ENCODE assay signal across 15 mouse cellular contexts in genomic region chr19:10720524-10720923, GRCm38 (mm10). TPM values are rescaled to one million over a fixed set of nuclear protein-coding genes. Genes with fewer than 3 reads are reported as not detected.
DNase-seq lines count a peak whose midpoint lies in the region; ATAC-seq lines count a peak whose summit lies in the region.
"Had no signal": no experiment of that assay in that cellular context is flagged by ENCODE, and none has a peak within 500 bp of the region (broad histone marks: within the 10 kb centered on the region; RNA-seq: fewer than 3 reads in every experiment).

No protein-coding gene starts in this region.

- H3K9me3 ChIP-seq in forebrain, embryonic 12.5 days: no peaks in the 10 kb centered on the region
- H3K9me3 ChIP-seq in forebrain, embryonic 11.5 days (ENCODE audit: control insufficient read depth, low read length): no peaks in the 10 kb centered on the region
- no peaks in the 10 kb centered on the region for H3K9me3 ChIP-seq in midbrain, embryonic 10.5 days (replicated peaks)
- H3K9me3 ChIP-seq in midbrain, embryonic 11.5 days (ENCODE audit: control insufficient read depth, low read length): no peaks in the 10 kb centered on the region
- no peaks in the 10 kb centered on the region for H3K9me3 ChIP-seq in hindbrain, embryonic 13.5 days
- no peaks in the 10 kb centered on the region for H3K9me3 ChIP-seq in midbrain, embryonic 16.5 days (replicated peaks; ENCODE audit: control insufficient read depth, low read length, poor library complexity, severe bottlenecking)
- H3K9me3 ChIP-seq: lung, embryonic 15.5 days had no signal

- no peak overlapping the region for H3K9ac ChIP-seq in forebrain, embryonic 12.5 days
- H3K9ac ChIP-seq in forebrain, embryonic 11.5 days (ENCODE audit: low read length): no peak overlapping the region
- H3K9ac ChIP-seq in midbrain, embryonic 11.5 days (ENCODE audit: low read length): no peak overlapping the region
- H3K9ac ChIP-seq in hindbrain, embryonic 13.5 days: no peak overlapping the region
- no peak overlapping the region for H3K9ac ChIP-seq in midbrain, embryonic 16.5 days (ENCODE audit: low read depth, low read length)
- H3K9ac ChIP-seq: lung, embryonic 15.5 days had no signal

- no peak overlapping the region for H3K4me3 ChIP-seq in forebrain, embryonic 12.5 days (replicated peaks)
- H3K4me3 ChIP-seq in forebrain, embryonic 11.5 days (ENCODE audit: low read depth, low read length): no peak overlapping the region
- no peak overlapping the region for H3K4me3 ChIP-seq in midbrain, embryonic 10.5 days
- no peak overlapping the region for H3K4me3 ChIP-seq in midbrain, embryonic 11.5 days (ENCODE audit: low read depth, low read length)
- no peak overlapping the region for H3K4me3 ChIP-seq in hindbrain, embryonic 13.5 days
- H3K4me3 ChIP-seq in midbrain, embryonic 16.5 days (ENCODE audit: low read depth, low read length): no peak overlapping the region
- H3K4me3 ChIP-seq: lung, embryonic 15.5 days had no signal

- H3K4me1 ChIP-seq in forebrain, embryonic 12.5 days: peaks cover 29% of the 10 kb centered on the region
- peaks cover 18% of the 10 kb centered on the region for H3K4me1 ChIP-seq in forebrain, embryonic 11.5 days (replicated peaks; ENCODE audit: control insufficient read depth, insufficient read depth, low read length)
- H3K4me1 ChIP-seq in midbrain, embryonic 10.5 days: peaks cover 34% of the 10 kb centered on the region
- H3K4me1 ChIP-seq in midbrain, embryonic 11.5 days (ENCODE audit: control insufficient read depth, insufficient read depth, low read length): peaks cover 9% of the 10 kb centered on the region
- peaks cover 41% of the 10 kb centered on the region for H3K4me1 ChIP-seq in hindbrain, embryonic 13.5 days (replicated peaks)
- peaks cover 23% of the 10 kb centered on the region for H3K4me1 ChIP-seq in midbrain, embryonic 16.5 days (ENCODE audit: control insufficient read depth, insufficient read depth, low read length)

- WGBS in forebrain, embryonic 12.5 days: 35% methylated on average over 3 of the region's 3 CpGs
- 32% methylated on average over 3 of the region's 3 CpGs for WGBS in forebrain, embryonic 11.5 days
- WGBS in midbrain, embryonic 10.5 days: 38% methylated on average over 3 of the region's 3 CpGs
- WGBS in midbrain, embryonic 11.5 days: 26% methylated on average over 3 of the region's 3 CpGs
- WGBS in hindbrain, embryonic 13.5 days: 32% methylated on average over 3 of the region's 3 CpGs
- WGBS in midbrain, embryonic 16.5 days: 20% methylated on average over 3 of the region's 3 CpGs

- H3K27me3 ChIP-seq in forebrain, embryonic 12.5 days: no peaks in the 10 kb centered on the region
- H3K27me3 ChIP-seq in forebrain, embryonic 11.5 days (ENCODE audit: control insufficient read depth, insufficient read depth, low read length): no peaks in the 10 kb centered on the region
- no peaks in the 10 kb centered on the region for H3K27me3 ChIP-seq in midbrain, embryonic 10.5 days (ENCODE audit: low read depth, poor library complexity, severe bottlenecking)
- no peaks in the 10 kb centered on the region for H3K27me3 ChIP-seq in midbrain, embryonic 11.5 days (ENCODE audit: control insufficient read depth, insufficient read depth, low read length)
- H3K27me3 ChIP-seq in hindbrain, embryonic 13.5 days: no peaks in the 10 kb centered on the region
- H3K27me3 ChIP-seq in midbrain, embryonic 16.5 days (ENCODE audit: control insufficient read depth, insufficient read depth, low read depth, low read length): no peaks in the 10 kb centered on the region
- H3K27me3 ChIP-seq: lung, embryonic 15.5 days had no signal

- no peaks in the 10 kb centered on the region for H3K36me3 ChIP-seq in forebrain, embryonic 12.5 days (replicated peaks)
- no peaks in the 10 kb centered on the region for H3K36me3 ChIP-seq in forebrain, embryonic 11.5 days (ENCODE audit: control insufficient read depth, insufficient read depth, low read length)
- no peaks in the 10 kb centered on the region for H3K36me3 ChIP-seq in midbrain, embryonic 10.5 days
- H3K36me3 ChIP-seq in midbrain, embryonic 11.5 days (ENCODE audit: control insufficient read depth, insufficient read depth, low read length): no peaks in the 10 kb centered on the region
- no peaks in the 10 kb centered on the region for H3K36me3 ChIP-seq in hindbrain, embryonic 13.5 days
- no peaks in the 10 kb centered on the region for H3K36me3 ChIP-seq in midbrain, embryonic 16.5 days (ENCODE audit: control insufficient read depth, insufficient read depth, low read length)
- H3K36me3 ChIP-seq: lung, embryonic 15.5 days had no signal

- no peak overlapping the region for H3K4me2 ChIP-seq in forebrain, embryonic 12.5 days
- no peak overlapping the region for H3K4me2 ChIP-seq in forebrain, embryonic 11.5 days (ENCODE audit: low read depth, low read length, severe bottlenecking)
- H3K4me2 ChIP-seq in midbrain, embryonic 11.5 days: no peak overlapping the region
- no peak overlapping the region for H3K4me2 ChIP-seq in hindbrain, embryonic 13.5 days
- H3K4me2 ChIP-seq in midbrain, embryonic 16.5 days (ENCODE audit: low read length): no peak overlapping the region
- H3K4me2 ChIP-seq: lung, embryonic 15.5 days had no signal

- no peak for DNase-seq in forebrain, embryonic 11.5 days (ENCODE audit: low spot score)
- DNase-seq in midbrain, embryonic 10.5 days (ENCODE audit: low spot score): no peak
- no peak for DNase-seq in midbrain, embryonic 11.5 days (ENCODE audit: low spot score, missing footprints)
- no peak for DNase-seq in ovary, adult 18-20 months (ENCODE audit: low spot score)
- DNase-seq: kidney, postnatal 36 days; liver; right cerebral cortex, postnatal 25 days; thymus, postnatal 25 days had no signal

- H3K27ac ChIP-seq in forebrain, embryonic 12.5 days: peak overlapping the region; percentile 65
- no peak overlapping the region for H3K27ac ChIP-seq in forebrain, embryonic 11.5 days (ENCODE audit: low read depth, low read length)
- H3K27ac ChIP-seq in midbrain, embryonic 10.5 days (replicated peaks): peak overlapping the region; percentile 72
- H3K27ac ChIP-seq in midbrain, embryonic 11.5 days (ENCODE audit: low read depth, low read length): no peak overlapping the region
- H3K27ac ChIP-seq in hindbrain, embryonic 13.5 days: peak overlapping the region; percentile 69
- H3K27ac ChIP-seq in midbrain, embryonic 16.5 days (ENCODE audit: low read length): peak overlapping the region; percentile 60
- H3K27ac ChIP-seq: lung, embryonic 15.5 days had no signal

- ATAC-seq in forebrain, embryonic 12.5 days (ENCODE audit: low FRiP score): no peak
- ATAC-seq in forebrain, embryonic 11.5 days (replicated peaks; ENCODE audit: low FRiP score): no peak
- ATAC-seq in midbrain, embryonic 11.5 days (ENCODE audit: low FRiP score): no peak
- ATAC-seq in hindbrain, embryonic 13.5 days (ENCODE audit: low FRiP score): no peak
- ATAC-seq in midbrain, embryonic 16.5 days: no peak
- ATAC-seq: activated CD4-positive, CD25-positive, alpha-beta regulatory T cell, adult 4 months; intestine, embryonic 16.5 days had no signal

RNA-seq across cellular contexts. Expression of gene Cd5, which starts 18.3 kb away (rescaled TPM):
- polyA plus RNA-seq in forebrain, embryonic 12.5 days (2016; fragmentation: Nextera tagmentation; extraction: Ambion mirVana): not detected in 2 replicates
- polyA plus RNA-seq in forebrain, embryonic 11.5 days (2014; fragmentation: Nextera tagmentation; extraction: Ambion mirVana): 0.05 TPM in 1 of 2 replicates, not detected in the other
- not detected in 2 replicates for polyA plus RNA-seq in midbrain, embryonic 10.5 days (2016; fragmentation: Nextera tagmentation; extraction: Ambion mirVana)
- 0.08 and 0.22 TPM in 2 replicates for polyA plus RNA-seq in midbrain, embryonic 11.5 days (2014; fragmentation: Nextera tagmentation; extraction: Ambion mirVana)
- polyA plus RNA-seq in hindbrain, embryonic 13.5 days (2015; fragmentation: Nextera tagmentation; extraction: Ambion mirVana): 0.21 and 0.35 TPM in 2 replicates
- polyA plus RNA-seq in midbrain, embryonic 16.5 days (2015; fragmentation: Nextera tagmentation; extraction: Ambion mirVana): 0.48 and 0.78 TPM in 2 replicates
- polyA plus RNA-seq: intestine, embryonic 16.5 days had no signal

RNA-seq across cellular contexts. Expression of gene Vps37c, which starts 32.0 kb away (rescaled TPM):
- 32.5 and 35.2 TPM in 2 replicates for polyA plus RNA-seq in forebrain, embryonic 12.5 days (2016; fragmentation: Nextera tagmentation; extraction: Ambion mirVana)
- 32.1 and 33.4 TPM in 2 replicates for polyA plus RNA-seq in forebrain, embryonic 11.5 days (2014; fragmentation: Nextera tagmentation; extraction: Ambion mirVana)
- 33.8 and 36.0 TPM in 2 replicates for polyA plus RNA-seq in midbrain, embryonic 10.5 days (2016; fragmentation: Nextera tagmentation; extraction: Ambion mirVana)
- 23.1 and 26.0 TPM in 2 replicates for polyA plus RNA-seq in midbrain, embryonic 11.5 days (2014; fragmentation: Nextera tagmentation; extraction: Ambion mirVana)
- polyA plus RNA-seq in hindbrain, embryonic 13.5 days (2015; fragmentation: Nextera tagmentation; extraction: Ambion mirVana): 33.8 and 34.7 TPM in 2 replicates
- polyA plus RNA-seq in midbrain, embryonic 16.5 days (2015; fragmentation: Nextera tagmentation; extraction: Ambion mirVana): 28.6 and 31.2 TPM in 2 replicates

RNA-seq across cellular contexts. Expression of gene Pga5, which starts 42.7 kb away (rescaled TPM):
- polyA plus RNA-seq in forebrain, embryonic 12.5 days (2016; fragmentation: Nextera tagmentation; extraction: Ambion mirVana): not detected in 2 replicates
- not detected in 2 replicates for polyA plus RNA-seq in forebrain, embryonic 11.5 days (2014; fragmentation: Nextera tagmentation; extraction: Ambion mirVana)
- not detected in 2 replicates for polyA plus RNA-seq in midbrain, embryonic 10.5 days (2016; fragmentation: Nextera tagmentation; extraction: Ambion mirVana)
- not detected in 2 replicates for polyA plus RNA-seq in midbrain, embryonic 11.5 days (2014; fragmentation: Nextera tagmentation; extraction: Ambion mirVana)
- not detected in 2 replicates for polyA plus RNA-seq in hindbrain, embryonic 13.5 days (2015; fragmentation: Nextera tagmentation; extraction: Ambion mirVana)
- polyA plus RNA-seq in midbrain, embryonic 16.5 days (2015; fragmentation: Nextera tagmentation; extraction: Ambion mirVana): not detected in 2 replicates
- polyA plus RNA-seq: activated CD4-positive, CD25-positive, alpha-beta regulatory T cell, adult 4 months; embryonic facial prominence, embryonic 14.5 days; lung, embryonic 15.5 days had no signal

Comparison
In these comparisons a context has a peak if more than half of its experiments do, and no peak if none do; other contexts are left out.
1. H3K27ac ChIP-seq: peak in forebrain, embryonic 12.5 days (single experiment), midbrain, embryonic 10.5 days (single experiment), hindbrain, embryonic 13.5 days (single experiment) and midbrain, embryonic 16.5 days (single experiment); none in forebrain, embryonic 11.5 days (single experiment) and midbrain, embryonic 11.5 days (single experiment).